Mouse (Mus musculus) adipocyte (in vitro differentiated cells): ENCODE measurements around the gene Ndufs7.
A peak's percentile ranks its signal among the peaks of the same experiment; 100 is the strongest.
"Not testable (repeated sequence)": the region's sequence is repeated elsewhere in the genome, so short reads cannot be mapped to it uniquely, and the experiment has no call there.

Experiments
- DNase-seq: peaks from one replicate; pipeline ENCODE4 v3.0.0-alpha.2; 2016; ENCODE audit warnings: low spot score

The Ndufs7 gene

DNA sequence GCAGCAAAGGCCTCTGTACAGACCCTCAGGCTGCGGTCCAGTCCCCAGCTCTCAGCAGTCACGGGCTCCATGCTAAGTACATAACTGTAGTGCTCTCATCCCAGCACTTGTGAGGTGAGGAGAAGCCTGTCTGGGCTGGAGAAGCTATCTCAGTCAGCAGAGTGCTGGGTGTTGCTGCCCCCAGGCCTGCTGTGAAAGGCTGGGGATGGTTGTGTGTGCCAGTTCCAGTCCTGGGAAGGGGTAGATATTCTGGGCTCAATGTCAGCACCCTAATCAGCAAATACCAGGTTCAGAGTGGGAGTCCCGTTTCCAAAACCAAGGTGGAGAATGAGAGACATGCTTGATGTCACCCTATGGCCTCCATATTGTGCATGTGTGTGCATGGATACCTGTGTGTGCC lies 6.3 kb upstream of the Ndufs7 start:
- DNase-seq: no peak

DNA sequence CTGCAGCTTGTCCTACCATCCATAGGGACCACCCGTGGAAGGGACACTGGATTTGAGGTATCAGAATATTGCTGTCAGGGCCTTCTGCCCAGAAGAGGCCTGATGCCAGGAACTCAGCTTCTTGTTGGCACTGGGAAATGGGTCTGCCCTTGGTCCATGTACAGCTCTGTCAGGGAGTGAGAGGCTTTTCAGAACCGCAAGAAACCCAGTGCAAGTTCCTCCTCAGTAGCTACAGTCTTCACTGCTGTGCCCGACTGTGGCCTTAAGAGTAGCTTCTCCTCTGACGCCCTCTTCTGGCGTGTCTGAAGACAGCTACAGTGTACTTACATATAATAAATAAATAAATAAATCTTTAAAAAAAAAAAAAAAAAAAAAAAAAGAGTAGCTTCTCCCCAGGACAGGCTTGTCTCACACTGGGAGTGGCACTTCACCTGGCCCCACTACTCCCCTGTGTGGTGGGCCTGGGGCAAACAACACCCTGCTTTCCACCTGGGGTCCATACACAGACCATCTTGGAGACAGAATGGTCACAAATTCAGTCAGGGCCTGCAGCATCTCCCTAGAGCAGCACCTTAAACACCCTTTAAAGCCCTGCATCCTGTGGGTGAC lies 4.0 kb upstream of the Ndufs7 start:
- DNase-seq: peak; percentile 80

DNA sequence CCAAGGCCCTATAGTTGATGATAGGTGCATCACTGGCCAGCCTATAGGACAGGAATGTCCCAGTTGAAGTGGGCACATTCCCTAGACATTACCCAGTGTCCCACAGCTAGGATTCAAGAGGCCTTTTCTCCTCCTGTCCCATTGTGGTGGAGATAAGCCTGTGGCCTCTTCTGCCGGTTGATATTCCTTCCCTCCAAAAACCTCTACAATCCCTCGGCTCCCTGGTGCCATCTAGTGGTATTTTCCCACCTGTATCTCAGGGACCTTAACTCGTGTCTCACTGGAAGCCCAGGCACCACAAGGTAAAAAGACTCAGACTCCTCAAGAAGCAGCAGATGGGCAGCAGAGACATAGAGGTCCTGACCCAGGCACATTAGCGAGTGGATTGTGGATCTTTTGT lies 3.3 kb upstream of the Ndufs7 start:
- DNase-seq: peak; percentile 87

DNA sequence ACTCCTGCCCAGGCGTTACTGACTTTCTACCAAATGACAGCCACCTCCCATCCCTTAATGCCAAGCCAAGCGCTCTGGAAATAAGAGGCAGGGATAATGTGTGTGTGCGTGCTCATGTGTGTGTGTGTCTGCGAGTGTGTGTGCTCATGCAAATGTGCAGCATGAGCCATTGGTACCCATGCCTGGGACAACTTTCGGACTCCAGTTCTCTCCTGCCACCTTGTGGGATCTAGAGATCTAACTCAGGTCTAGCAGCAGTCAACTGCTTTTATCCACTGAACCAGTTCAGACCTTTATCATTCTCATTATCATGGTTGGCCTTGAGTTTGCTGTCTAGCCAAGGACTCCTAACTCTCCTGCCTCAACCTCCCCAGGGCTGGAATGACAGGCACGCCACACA lies 1.1 kb upstream of the Ndufs7 start:
- DNase-seq: peak; percentile 70

DNA sequence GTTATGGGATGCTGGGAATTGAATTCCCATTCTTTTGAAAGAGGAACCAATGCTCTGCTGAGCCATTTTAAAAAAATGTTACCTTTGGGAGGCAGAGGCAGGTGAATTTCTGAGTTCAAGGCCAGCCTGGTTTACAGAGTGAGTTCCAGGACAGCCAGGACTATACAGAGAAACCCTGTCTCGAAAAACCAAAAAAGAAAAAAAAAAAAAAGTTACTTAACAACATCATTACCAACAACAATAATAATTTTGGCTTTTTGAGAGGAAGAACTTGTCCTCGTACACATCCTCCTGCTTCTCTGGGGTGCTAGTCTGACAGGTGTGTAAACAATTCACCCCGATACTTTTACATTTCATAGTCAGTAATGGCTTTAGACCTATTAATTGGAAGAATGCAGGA lies 484 bp upstream of the Ndufs7 start:
- not testable (repeated sequence) for DNase-seq

DNA sequence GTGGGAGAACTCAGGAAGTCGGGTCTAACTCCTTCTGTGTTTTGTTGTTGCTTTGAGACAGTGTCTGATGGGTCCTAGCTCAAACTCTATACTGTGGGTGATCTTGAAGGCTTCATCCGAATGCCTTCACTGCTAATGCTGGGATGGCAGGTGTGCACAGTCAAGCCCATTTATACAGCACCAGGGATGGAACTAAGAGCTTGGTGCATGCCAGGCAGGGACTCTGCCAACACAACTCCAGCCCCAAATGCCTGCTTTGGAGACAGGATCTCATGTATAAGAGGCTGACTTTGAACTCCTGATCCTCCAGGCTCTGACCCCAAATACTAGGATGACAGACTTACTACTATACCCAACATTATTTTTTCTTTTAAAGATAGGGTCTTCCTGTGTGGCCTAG lies 1.1 kb downstream of the Ndufs7 start:
- DNase-seq: no peak

DNA sequence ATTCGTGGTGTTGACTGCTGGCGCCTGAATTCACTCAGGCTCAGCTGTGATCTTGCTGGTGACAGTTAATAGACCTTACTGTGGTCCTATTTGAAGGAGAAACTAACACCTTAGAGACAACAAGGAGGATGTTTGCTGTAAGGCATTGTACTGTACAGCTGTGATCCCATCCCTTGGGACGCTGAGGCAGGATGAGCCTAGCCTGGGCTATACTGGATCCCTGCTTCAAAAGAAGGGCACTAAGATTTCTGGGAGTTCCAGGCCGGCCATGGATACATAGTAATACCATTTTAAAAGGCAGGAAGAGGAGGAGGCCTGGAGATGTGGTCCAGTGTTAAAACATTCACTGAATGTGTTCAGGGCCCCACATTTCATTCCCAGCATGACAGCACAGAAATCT lies 1.7 kb downstream of the Ndufs7 start:
- DNase-seq: no peak

DNA sequence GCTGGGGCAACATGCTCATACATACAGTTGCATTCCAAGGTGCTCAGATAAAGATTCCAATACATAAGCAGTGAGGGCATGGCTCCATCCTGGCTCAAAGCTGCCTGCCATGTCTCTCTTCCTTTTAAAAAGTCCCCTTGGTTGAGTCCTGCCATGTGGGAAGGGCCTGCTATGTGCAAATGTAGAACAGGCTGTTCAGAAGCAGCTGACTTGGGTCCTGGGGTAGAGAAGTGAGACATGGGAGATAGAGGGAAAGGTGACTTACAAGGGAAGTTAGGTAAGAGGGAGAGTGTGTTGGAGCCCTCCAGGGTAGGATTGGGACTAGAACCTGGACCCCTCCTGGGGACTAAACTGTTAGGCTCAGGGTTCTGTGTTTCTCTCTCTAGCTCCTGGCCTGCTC lies 3.1 kb downstream of the Ndufs7 start:
- no peak for DNase-seq

DNA sequence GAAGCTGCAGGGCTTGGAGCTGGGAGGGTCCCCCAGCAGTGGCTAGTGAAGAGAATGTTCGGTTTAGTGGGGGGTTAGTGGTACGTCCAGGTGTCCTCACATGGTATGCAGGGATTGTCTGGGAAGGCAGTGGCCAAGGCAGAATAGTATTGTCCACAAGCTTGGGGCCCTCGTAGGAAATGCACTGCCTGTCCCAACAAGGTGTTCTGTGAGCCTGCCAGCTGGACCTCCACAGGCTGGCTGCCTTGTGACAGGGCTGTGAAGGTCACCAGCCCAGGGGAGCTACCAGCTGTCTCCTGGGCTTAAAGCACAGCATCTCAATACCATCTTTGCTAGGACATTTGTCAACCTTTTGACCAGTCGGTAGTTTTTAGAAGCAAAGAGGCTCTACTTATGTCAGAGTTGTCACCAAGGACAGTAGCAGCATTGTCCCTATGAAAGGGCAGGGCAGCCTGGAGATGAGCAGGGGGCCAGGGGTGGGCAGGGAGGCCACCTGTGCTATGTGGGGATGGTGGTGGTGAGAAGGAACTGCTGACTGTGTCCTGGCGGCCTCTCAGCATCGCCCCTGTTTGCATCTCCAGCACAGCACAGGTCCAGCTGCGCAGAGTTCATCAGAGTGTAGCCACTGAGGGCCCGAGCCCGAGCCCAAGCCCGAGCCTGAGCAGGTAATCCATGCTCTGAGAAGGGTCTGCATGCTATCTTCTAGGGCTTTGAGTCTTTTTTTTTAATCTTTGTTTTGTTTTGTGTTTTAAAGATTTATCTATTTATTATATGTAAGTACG lies 3.8 kb downstream of the Ndufs7 start:
- DNase-seq: no peak

DNA sequence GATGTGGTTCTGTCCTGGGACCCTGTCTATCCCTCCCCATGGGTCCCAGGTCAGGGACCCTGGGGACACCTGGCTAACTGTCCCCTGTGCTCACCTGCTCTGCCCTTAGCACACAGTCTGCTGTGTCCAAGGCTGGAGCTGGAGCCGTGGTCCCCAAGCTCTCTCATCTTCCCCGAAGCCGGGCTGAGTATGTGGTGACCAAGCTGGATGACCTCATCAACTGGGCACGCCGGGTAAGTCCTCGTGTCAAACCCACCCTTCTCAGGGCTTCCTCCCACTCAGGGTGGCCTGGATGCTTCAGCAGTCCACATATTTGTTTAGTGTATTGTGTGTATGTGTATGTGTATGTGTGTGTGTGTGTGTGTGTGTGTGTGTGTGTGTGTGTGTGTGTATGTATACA lies 4.6 kb downstream of the Ndufs7 start:
- DNase-seq: no peak

DNA sequence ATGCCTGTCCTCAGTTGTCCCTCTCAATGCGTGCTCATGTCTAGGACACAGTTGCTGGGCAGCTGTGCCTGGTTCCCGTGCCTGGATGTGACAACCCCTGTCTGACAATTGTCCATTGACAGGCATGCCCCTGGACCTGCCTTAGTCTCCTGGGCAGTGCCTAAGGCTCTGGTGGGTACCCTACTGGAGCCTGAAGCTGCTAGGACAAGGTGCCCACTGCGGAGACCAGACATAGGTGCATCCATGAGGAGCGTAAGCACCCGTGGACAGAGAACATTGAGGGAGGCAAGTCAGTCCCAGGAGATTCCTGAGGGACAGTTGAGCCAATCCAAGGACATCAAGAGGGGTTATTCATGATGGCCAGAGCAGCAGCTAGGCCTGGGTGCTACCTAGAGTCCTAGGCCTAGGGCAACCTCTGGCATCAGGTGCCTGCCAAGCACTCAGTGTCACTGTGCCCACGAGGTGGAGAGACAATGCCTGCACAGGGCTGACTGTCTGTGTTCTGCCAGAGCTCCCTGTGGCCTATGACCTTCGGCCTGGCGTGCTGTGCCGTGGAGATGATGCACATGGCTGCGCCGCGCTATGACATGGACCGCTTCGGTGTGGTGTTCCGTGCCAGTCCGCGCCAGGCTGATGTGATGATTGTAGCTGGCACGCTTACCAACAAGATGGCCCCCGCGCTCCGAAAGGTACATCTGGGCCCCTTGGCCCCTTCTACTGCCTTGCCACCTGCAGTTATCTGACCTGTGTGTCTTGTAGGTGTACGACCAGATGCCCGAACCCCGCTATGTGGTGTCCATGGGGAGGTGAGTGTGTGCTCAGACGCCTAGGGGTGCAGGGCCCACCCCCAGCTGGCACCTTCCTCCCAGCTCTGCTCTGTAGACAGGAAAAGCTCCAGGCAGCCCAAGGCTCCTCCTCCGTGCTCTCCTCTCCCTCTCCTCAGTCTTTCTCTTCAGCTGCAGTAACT lies 5.7 kb downstream of the Ndufs7 start:
- DNase-seq: no peak

DNA sequence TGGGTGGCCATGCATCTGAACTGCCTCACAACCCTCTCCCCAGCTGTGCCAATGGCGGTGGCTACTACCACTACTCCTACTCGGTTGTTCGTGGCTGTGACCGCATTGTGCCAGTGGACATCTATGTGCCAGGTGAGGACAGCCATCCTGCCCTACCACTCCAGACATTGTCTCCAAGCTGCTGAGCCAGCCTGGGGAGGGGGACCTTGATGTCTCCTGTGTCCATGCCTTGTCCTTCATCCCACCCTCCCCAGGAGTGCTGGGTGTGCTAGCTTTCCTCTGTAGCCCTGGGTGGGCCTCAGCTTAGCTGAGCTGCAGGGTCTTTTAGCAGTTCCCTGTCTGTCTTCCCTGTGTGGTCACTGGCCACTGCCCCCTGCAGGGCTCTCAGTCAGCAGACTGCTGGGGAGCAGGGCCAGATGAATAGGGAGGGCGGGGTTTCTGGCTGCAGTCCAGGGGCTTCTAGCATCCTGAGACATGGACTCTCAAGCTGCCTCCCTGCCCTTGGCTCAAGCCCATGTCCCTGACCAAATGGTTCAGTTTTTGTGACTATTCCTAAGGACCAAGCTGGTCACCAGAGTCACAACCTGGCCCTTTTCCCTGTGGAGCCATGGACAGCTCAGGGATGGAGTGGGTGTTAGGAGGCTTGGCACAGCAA lies 7.1 kb downstream of the Ndufs7 start:
- DNase-seq: no peak

DNA sequence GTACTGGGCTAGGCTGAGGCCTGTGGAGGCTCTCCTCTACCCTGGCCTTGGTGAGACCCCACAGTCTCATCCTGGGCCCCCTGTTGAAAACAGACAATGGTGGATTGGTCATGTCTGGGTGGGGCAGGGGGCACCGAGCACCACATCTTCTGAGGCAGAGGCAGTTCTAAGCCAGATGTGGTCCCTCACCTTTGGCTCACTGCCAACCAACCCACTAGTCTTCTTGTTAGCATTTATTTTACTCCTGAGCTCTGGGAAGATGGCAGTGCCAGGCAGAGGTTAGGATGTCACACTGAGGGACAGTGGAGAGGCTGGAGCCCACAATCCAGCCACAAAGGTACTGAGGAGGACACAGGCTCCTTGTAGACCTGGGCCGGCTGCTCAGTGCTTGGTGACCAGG lies 9.0 kb downstream of the Ndufs7 start:
- DNase-seq: no peak

DNA sequence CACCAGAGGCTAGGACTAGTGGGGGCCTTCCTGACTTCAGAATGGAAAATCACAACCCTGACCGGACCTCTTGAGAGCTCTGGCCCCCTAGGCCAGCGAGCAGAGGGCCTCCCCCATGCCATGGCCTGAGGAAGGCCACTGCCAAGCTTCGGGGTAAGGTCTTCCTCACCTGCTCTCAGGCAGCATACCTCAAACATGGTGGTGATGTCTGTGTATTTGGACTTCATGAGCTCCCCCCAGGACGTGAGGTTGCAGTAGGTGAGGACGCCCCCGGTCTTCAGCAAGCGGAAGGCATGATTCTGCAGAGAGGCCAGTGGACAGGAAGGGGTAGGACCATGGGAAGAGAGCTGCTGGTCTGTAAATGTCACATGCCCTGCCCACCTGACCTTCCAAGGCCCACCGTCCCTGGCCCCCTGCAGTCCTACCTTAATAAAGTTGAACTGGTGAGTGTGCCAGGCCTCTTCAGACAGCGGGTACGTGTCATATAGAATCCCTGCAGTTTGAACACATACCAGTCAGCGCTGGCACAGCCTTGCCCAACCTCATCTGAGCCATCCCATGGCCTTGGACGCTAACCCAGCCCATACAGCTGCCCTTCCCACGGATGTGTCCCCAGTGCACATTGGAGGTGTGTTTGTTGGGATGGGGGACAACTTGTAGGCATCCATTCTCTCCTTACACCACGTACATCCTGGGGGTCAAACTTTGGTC lies 10.0 kb downstream of the Ndufs7 start:
- no peak for DNase-seq

DNA sequence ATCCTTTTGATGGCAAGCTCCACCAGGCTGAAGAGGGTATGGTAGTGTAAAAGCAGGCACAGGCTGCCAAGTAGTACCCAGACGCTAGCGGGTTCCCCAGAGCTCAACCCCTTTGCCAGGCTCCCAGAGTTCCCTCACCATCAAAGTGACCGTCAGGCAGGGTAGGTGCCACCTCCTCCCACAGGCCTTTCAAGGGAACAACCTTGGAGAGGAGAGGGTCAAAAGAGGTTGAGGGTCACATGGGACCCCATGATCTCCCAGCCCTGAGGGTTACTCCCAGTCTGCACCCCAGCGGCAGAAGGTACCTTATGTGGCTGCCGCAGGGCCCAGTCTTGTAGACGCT lies 10.5 kb downstream of the Ndufs7 start:
- no peak for DNase-seq

DNA sequence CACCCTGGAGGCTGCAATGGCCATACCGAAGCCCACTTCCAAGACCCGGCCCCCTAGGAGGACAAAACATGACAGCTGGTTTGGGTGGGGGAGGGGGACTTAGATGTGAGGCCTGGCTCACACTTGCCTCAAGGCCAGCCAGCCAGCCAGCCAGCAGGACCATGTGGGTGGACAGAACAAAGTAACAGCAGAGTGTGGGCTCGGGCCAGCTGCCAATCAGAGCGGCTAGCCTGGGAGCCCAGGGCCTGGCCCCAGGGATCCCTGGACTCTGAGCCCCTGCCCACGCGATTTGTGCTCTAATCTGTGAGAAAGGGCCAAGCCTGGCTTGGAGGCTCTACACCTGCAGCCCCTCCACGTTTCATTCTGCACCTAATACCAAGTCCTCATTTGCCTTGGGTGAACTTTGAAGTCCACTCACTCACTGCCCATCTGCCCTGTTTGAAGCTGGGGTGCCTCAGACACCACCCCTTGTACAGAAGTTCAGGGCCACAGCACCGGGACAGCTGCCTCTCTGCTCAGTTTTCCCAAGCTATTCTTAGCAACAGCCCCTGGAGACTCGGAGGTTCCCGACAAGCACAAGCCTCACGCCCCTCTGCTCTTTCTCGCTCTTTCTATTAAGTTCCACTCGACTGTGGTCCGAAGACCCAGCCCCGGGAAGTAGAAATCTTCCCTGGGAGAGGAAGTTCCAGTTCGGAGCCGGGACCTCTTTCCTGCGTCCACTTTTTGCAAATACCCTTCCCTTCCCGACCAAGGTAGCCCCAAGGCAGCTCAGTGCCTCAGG lies 11.1 kb downstream of the Ndufs7 start:
- peak; percentile 65 for DNase-seq

DNA sequence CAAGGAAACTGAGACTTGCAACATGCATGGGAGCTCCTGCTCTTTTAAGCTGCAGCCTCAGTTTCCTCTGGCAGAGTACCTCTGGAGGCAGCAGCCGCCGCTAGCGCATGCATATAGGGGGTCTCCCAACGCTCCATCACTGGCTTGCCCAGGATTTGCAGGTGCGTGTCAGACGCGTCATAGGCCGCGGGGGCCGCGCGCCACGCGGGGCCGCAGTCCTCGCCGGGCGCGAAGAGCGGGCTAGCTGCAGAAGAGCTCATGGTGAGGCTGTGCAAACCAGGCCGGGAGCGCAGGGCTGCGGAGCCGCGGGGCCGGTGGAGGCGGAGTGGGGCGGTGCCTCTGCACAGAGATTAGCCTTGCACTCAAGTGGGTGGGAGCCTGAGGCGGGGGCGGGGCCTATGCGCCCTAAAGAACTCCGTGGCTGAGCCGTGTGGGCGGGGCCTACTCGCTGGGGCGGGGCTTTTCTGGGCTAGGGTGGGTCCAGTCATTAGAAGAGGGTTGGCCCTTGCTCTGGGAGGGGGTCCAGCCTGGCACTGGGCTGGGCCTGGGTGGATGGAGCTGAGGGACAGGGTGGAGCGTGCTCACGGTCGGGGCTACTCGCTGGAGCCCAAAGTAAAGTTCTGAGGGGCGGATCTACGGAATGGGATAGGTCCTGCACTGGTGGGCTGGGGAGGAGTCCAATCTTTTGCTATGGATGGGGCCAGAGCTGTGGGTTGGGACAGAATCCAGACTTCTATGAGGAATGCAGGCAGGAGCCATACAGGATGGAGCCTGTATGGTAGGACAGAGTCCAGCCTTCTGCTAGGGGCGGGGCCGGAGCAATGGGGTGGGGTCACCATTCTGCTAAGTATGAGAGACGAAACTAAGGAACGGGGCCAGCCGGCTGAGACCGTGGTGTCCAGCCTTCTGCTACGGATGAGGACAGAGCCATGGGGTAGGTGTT lies 12.0 kb downstream of the Ndufs7 start, which contains the start of the genes Gamt and Dazap1:
Gene Gamt (minus strand): TSS at position 371 of the 943 bp plus-strand sequence.
Gene Dazap1 (plus strand): TSS at position 845 of the 943 bp plus-strand sequence.
- DNase-seq: peak; percentile 98

DNA sequence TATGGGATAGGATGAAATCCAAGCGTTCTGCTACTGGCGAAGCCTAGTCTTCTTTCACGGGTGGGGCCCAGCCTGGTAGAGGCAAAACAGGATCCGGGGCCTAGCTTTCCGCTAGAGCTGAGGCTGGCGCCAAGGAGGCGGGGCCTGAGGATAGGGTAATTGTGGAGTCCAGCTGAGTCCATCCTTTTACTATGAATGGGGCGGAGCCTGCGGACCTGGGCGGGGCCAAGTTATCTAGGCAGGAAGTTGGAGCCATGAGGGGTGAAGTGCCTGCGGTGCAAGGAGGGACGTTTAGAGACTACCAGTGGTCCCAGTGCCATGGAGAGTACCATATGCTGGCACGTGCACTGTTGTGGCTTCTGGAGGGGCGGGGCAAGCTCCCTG lies 12.7 kb downstream of the Ndufs7 start:
- DNase-seq: peak; percentile 99

DNA sequence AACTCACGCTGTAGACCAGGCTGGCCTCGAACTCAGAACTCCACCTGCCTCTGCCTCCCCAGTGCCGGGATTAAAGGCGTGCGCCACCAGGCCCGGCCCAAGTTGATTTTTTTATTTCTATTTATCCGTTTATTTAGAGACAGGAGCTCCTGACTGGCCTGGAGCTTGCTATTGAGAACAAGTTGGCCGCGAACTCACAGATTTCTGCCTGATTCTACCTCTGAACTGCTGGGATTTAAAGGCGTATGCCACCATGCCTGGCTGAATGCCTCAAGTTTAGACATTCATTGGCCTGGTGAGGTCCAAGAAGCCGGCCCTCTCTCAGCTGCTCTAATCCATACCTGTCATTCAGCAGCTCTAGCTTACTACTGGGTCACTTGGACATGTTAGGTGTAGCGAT lies 13.2 kb downstream of the Ndufs7 start:
- DNase-seq: no peak
